Mouse (Mus musculus): Measurements from ENCODE around the gene Dnttip2.

- TF ChIP-seq CTCF (IDR thresholded peaks at IDR 0.05; ENCODE audit: low read depth) (no peak), EP300 (IDR thresholded peaks at IDR 0.05; ENCODE audit: low read depth) (no peak)
Observed at GRCm38 (mm10) chr3:122334375-122334774, 60.2 kb downstream of the Dnttip2 start.
